Mouse (Mus musculus): ENCODE data around the gene Tmcc3. TPM values are rescaled to one million over a fixed set of nuclear protein-coding genes. Genes with fewer than 3 reads are reported as not detected.

The Tmcc3 gene
- polyA plus RNA-seq, 1 experiment from 2014 or later = 5.7 TPM

DNA sequence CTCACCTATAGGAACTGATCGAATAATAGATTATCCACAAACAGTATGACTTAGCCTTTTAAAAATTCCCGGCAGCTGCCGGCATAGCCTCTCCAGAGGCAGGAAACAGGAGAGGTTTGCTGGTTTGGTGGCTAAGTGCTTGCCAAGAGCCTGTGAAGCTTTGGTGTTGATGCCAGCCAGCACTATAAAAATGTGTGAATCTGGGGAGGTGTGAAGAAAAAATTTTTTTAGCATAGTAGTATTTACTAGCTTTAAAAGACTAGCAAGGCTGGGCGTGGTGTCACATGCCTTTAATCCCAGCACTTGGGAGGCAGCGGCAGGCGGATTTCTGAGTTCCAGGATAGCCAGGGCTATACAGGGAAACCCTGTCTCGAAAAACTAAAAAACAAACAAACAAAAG, 31.8 kb downstream of the Tmcc3 start:
- Histone ChIP-seq H3K36me3 (ENCODE audit: control insufficient read depth, insufficient read depth, low read length) (no peaks in the 10 kb centered on the region), H3K4me3 (ENCODE audit: low read depth, low read length) (no peak overlapping the region), H3K27me3 (ENCODE audit: control insufficient read depth, insufficient read depth, low read length) (no peaks in the 10 kb centered on the region), H3K4me2 (replicated peaks; ENCODE audit: low read depth, low read length) (no peak overlapping the region), H3K9me3 (ENCODE audit: control insufficient read depth, low read length) (no peaks in the 10 kb centered on the region), H3K27ac (ENCODE audit: low read depth, low read length) (no peak overlapping the region), H3K4me1 (replicated peaks; ENCODE audit: control insufficient read depth, insufficient read depth, low read length) (0 out of 2 replicates have a peak, but pooled peaks cover 2% of the 10 kb centered on the region), H3K9ac (ENCODE audit: low read depth, low read length) (no peak overlapping the region)
- 94% methylated on average over 7 of the region's 7 CpGs for WGBS
- ATAC-seq (ENCODE audit: low FRiP score) (no peak), DNase-seq (ENCODE audit: low spot score) (no peak)

DNA sequence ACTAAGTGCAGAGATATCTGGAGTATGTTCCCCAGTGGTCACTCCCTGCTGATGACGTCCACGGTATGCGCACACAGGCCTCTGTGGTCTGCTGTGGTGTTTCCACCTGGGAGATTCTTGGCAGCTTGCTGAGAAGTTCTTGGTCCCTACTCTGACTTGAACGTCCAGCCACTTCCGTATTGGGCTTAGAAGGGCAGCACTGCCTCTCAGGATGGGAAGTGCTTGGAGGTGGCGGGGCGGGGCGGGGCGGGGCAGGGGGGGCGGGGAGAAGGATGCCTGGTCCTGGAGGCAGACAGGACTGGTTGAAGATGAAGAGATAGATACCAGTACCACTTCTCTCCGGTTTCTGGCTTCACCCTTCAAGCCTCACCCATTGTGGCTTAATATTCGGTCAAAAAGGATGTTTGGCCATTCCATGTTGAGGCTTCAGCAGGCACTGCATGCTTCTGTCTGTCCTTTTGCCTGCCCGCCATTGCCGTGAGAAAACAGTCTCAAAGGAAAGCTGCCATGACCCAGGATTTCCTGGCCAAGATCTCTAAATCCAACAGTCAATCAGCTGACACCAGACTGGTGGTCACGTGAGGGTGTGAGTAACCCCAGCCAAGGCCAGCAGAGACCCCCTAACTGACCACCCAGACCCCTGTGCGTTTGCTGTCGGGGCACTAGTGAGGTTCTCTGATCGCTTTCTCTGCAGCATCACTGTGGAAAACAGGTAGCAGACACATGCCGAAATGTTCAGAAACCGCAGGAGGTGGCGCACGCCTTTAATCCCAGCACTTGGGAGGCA, 33.1 kb downstream of the Tmcc3 start:
- Histone ChIP-seq H3K9ac (ENCODE audit: low read depth, low read length) (no peak overlapping the region), H3K27ac (ENCODE audit: low read depth, low read length) (no peak overlapping the region), H3K27me3 (ENCODE audit: control insufficient read depth, insufficient read depth, low read length) (no peaks in the 10 kb centered on the region), H3K4me1 (replicated peaks; ENCODE audit: control insufficient read depth, insufficient read depth, low read length) (0 out of 2 replicates have a peak, but pooled peaks cover 2% of the 10 kb centered on the region), H3K36me3 (ENCODE audit: control insufficient read depth, insufficient read depth, low read length) (no peaks in the 10 kb centered on the region), H3K4me2 (replicated peaks; ENCODE audit: low read depth, low read length) (no peak overlapping the region), H3K4me3 (ENCODE audit: low read depth, low read length) (no peak overlapping the region), H3K9me3 (ENCODE audit: control insufficient read depth, low read length) (no peaks in the 10 kb centered on the region)
- no peak for DNase-seq (ENCODE audit: low spot score)
- no peak for ATAC-seq (ENCODE audit: low FRiP score)
- 50% methylated on average over 22 of the region's 22 CpGs for WGBS

GRCm38 (mm10) chr10:94345509-94346252, 33.9 kb downstream of the Tmcc3 start:
- Histone ChIP-seq H3K9me3 (ENCODE audit: control insufficient read depth, low read length) (no peaks in the 10 kb centered on the region), H3K27me3 (ENCODE audit: control insufficient read depth, insufficient read depth, low read length) (no peaks in the 10 kb centered on the region), H3K36me3 (ENCODE audit: control insufficient read depth, insufficient read depth, low read length) (no peaks in the 10 kb centered on the region), H3K4me1 (replicated peaks; ENCODE audit: control insufficient read depth, insufficient read depth, low read length) (0 out of 2 replicates have a peak, but pooled peaks cover 2% of the 10 kb centered on the region), H3K27ac (ENCODE audit: low read depth, low read length) (no peak overlapping the region), H3K9ac (ENCODE audit: low read depth, low read length) (no peak overlapping the region), H3K4me2 (replicated peaks; ENCODE audit: low read depth, low read length) (no peak overlapping the region), H3K4me3 (ENCODE audit: low read depth, low read length) (no peak overlapping the region)
- WGBS = 92% methylated on average over 7 of the region's 7 CpGs
- ATAC-seq (ENCODE audit: low FRiP score) (no peak), DNase-seq (ENCODE audit: low spot score) (no peak)

- Histone ChIP-seq H3K9ac (ENCODE audit: low read depth, low read length) (no peak overlapping the region), H3K27me3 (ENCODE audit: control insufficient read depth, insufficient read depth, low read length) (no peaks in the 10 kb centered on the region), H3K4me1 (replicated peaks; ENCODE audit: control insufficient read depth, insufficient read depth, low read length) (0 out of 2 replicates have a peak, but pooled peaks cover 2% of the 10 kb centered on the region), H3K36me3 (ENCODE audit: control insufficient read depth, insufficient read depth, low read length) (no peaks in the 10 kb centered on the region), H3K9me3 (ENCODE audit: control insufficient read depth, low read length) (no peaks in the 10 kb centered on the region), H3K4me2 (replicated peaks; ENCODE audit: low read depth, low read length) (no peak overlapping the region), H3K27ac (ENCODE audit: low read depth, low read length) (no peak overlapping the region), H3K4me3 (ENCODE audit: low read depth, low read length) (no peak overlapping the region)
- WGBS = 93% methylated on average over 7 of the region's 7 CpGs
- ATAC-seq (ENCODE audit: low FRiP score) = no peak
- DNase-seq (ENCODE audit: low spot score) = no peak
Observed at GRCm38 (mm10) chr10:94346596-94346995, 34.8 kb downstream of the Tmcc3 start.

- Histone ChIP-seq H3K27me3 (ENCODE audit: control insufficient read depth, insufficient read depth, low read length) (no peaks in the 10 kb centered on the region), H3K4me2 (replicated peaks; ENCODE audit: low read depth, low read length) (no peak overlapping the region), H3K27ac (ENCODE audit: low read depth, low read length) (no peak overlapping the region), H3K4me3 (ENCODE audit: low read depth, low read length) (no peak overlapping the region), H3K9ac (ENCODE audit: low read depth, low read length) (no peak overlapping the region), H3K4me1 (replicated peaks; ENCODE audit: control insufficient read depth, insufficient read depth, low read length) (0 out of 2 replicates have a peak, but pooled peaks cover 2% of the 10 kb centered on the region), H3K36me3 (ENCODE audit: control insufficient read depth, insufficient read depth, low read length) (no peaks in the 10 kb centered on the region), H3K9me3 (ENCODE audit: control insufficient read depth, low read length) (no peaks in the 10 kb centered on the region)
- 77% methylated on average over 10 of the region's 10 CpGs for WGBS
- ATAC-seq (ENCODE audit: low FRiP score) (no peak), DNase-seq (ENCODE audit: low spot score) (no peak)
Observed at GRCm38 (mm10) chr10:94347296-94347695, 35.5 kb downstream of the Tmcc3 start.

GRCm38 (mm10) chr10:94347959-94348358, 36.2 kb downstream of the Tmcc3 start:
- ATAC-seq (ENCODE audit: low FRiP score) (no peak), DNase-seq (ENCODE audit: low spot score) (no peak)
- Histone ChIP-seq H3K36me3 (ENCODE audit: control insufficient read depth, insufficient read depth, low read length) (no peaks in the 10 kb centered on the region), H3K4me2 (replicated peaks; ENCODE audit: low read depth, low read length) (no peak overlapping the region), H3K9me3 (ENCODE audit: control insufficient read depth, low read length) (no peaks in the 10 kb centered on the region), H3K27me3 (ENCODE audit: control insufficient read depth, insufficient read depth, low read length) (no peaks in the 10 kb centered on the region), H3K4me3 (ENCODE audit: low read depth, low read length) (no peak overlapping the region), H3K4me1 (replicated peaks; ENCODE audit: control insufficient read depth, insufficient read depth, low read length) (0 out of 2 replicates have a peak, but pooled peaks cover 2% of the 10 kb centered on the region), H3K27ac (ENCODE audit: low read depth, low read length) (no peak overlapping the region), H3K9ac (ENCODE audit: low read depth, low read length) (no peak overlapping the region)
- WGBS = 92% methylated on average over 10 of the region's 10 CpGs

DNA sequence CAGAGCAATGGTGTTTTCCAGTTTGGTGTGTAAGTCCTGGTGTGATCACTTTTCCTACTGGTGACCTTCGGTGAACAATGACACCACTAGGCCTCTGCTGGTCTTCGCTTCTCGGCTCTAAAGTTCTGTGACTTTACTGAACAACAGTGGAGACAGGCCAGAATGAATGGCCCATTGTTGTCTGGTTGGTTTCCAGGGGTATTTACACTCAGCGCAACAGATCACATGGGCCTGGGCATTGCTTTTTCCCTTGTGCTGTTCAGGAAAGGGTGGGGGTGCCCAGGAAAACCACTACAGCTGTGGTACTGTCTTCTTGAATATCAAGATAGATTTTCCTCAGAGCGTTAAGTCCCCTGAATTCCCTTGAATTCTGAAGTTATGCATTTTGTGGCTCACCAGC, 38.5 kb downstream of the Tmcc3 start:
- DNase-seq (ENCODE audit: low spot score) (peak; percentile 35), ATAC-seq (ENCODE audit: low FRiP score) (no peak; the same call in 1 of the 2 replicates)
- Histone ChIP-seq H3K4me1 (replicated peaks; ENCODE audit: control insufficient read depth, insufficient read depth, low read length) (0 out of 2 replicates have a peak, but pooled peaks cover 2% of the 10 kb centered on the region), H3K27ac (ENCODE audit: low read depth, low read length) (0 out of 2 replicates have a peak overlapping the region, but pooled peaks have one; percentile 49), H3K36me3 (ENCODE audit: control insufficient read depth, insufficient read depth, low read length) (no peaks in the 10 kb centered on the region), H3K4me3 (ENCODE audit: low read depth, low read length) (no peak overlapping the region), H3K4me2 (replicated peaks; ENCODE audit: low read depth, low read length) (no peak overlapping the region), H3K9ac (ENCODE audit: low read depth, low read length) (no peak overlapping the region), H3K9me3 (ENCODE audit: control insufficient read depth, low read length) (no peaks in the 10 kb centered on the region), H3K27me3 (ENCODE audit: control insufficient read depth, insufficient read depth, low read length) (no peaks in the 10 kb centered on the region)
- 42% methylated on average over 5 of the region's 5 CpGs for WGBS

- H3K27ac ChIP-seq (ENCODE audit: low read depth, low read length) = no peak overlapping the region
- no peak overlapping the region for H3K4me3 ChIP-seq (ENCODE audit: low read depth, low read length)
- no peak overlapping the region for H3K9ac ChIP-seq (ENCODE audit: low read depth, low read length)
- H3K36me3 ChIP-seq (ENCODE audit: control insufficient read depth, insufficient read depth, low read length) = no peaks in the 10 kb centered on the region
- H3K27me3 ChIP-seq (ENCODE audit: control insufficient read depth, insufficient read depth, low read length) = no peaks in the 10 kb centered on the region
- 0 out of 2 replicates have a peak, but pooled peaks cover 2% of the 10 kb centered on the region for H3K4me1 ChIP-seq (replicated peaks; ENCODE audit: control insufficient read depth, insufficient read depth, low read length)
- DNase-seq (ENCODE audit: low spot score) (no peak), ATAC-seq (ENCODE audit: low FRiP score) (no peak)
- no peak overlapping the region for H3K4me2 ChIP-seq (replicated peaks; ENCODE audit: low read depth, low read length)
- H3K9me3 ChIP-seq (ENCODE audit: control insufficient read depth, low read length) = no peaks in the 10 kb centered on the region
- WGBS = 77% methylated on average over 11 of the region's 11 CpGs
Observed at GRCm38 (mm10) chr10:94350896-94351661, 39.3 kb downstream of the Tmcc3 start.
